Mouse (Mus musculus): ENCODE data around the gene 4933411K16Rik. TPM values are rescaled to one million over a fixed set of nuclear protein-coding genes. Genes with fewer than 3 reads are reported as not detected.

The 4933411K16Rik gene
- total and polyA plus RNA-seq, 3 experiments: 0.10 TPM; not detected in 2

- H3K79me2 ChIP-seq (ENCODE audit: control insufficient read depth, insufficient read depth, low read length, poor library complexity): no peaks in the 10 kb centered on the region
- H3K9me3 ChIP-seq (replicated peaks; ENCODE audit: insufficient read depth, low read length): no peaks in the 10 kb centered on the region
- no peak overlapping the region for H3K27ac ChIP-seq (ENCODE audit: control insufficient read depth, low read depth, low read length)
- H3K36me3 ChIP-seq (ENCODE audit: control insufficient read depth in 1 of 2, insufficient read depth in 2 of 2, low read length in 2 of 2): no peaks in the 10 kb centered on the region
- H3K4me3 ChIP-seq (ENCODE audit: control insufficient read depth in 1 of 2, insufficient read depth in 1 of 2, low read depth in 2 of 2, low read length in 2 of 2): no peak overlapping the region
- TF ChIP-seq MXI1 (IDR thresholded peaks at IDR 0.05; ENCODE audit: low read depth, low read length) (no peak), E2F4 (IDR thresholded peaks at IDR 0.05; ENCODE audit: borderline replicate concordance, low read depth, low read length) (no peak)
- peaks cover 1 to 5% of the 10 kb centered on the region in 2 experiments for H3K27me3 ChIP-seq (ENCODE audit: control insufficient read depth in 1 of 2, insufficient read depth in 2 of 2, low read length in 2 of 2)
- peaks cover 0 to 8% of the 10 kb centered on the region in 2 experiments; a peak in 2 of 4 replicates for H3K4me1 ChIP-seq (ENCODE audit: control insufficient read depth in 1 of 2, insufficient read depth in 2 of 2, low read length in 2 of 2)
- no peak overlapping the region for H3K9ac ChIP-seq (ENCODE audit: control insufficient read depth, low read depth, low read length, poor library complexity, severe bottlenecking)
- DNase-seq (ENCODE audit: low read depth, low spot score): no peak
These were observed 1.8 kb upstream of the 4933411K16Rik start for GRCm38 (mm10) chr19:42050251-42050650.

GRCm38 (mm10) chr19:42051351-42051750, 697 bp upstream of the 4933411K16Rik start:
- Histone ChIP-seq H3K27ac (ENCODE audit: control insufficient read depth, low read depth, low read length) (no peak overlapping the region), H3K27me3 (ENCODE audit: control insufficient read depth in 1 of 2, insufficient read depth in 2 of 2, low read length in 2 of 2) (peaks cover 5 to 13% of the 10 kb centered on the region in 2 experiments), H3K9me3 (replicated peaks; ENCODE audit: insufficient read depth, low read length) (no peaks in the 10 kb centered on the region), H3K36me3 (ENCODE audit: control insufficient read depth in 1 of 2, insufficient read depth in 2 of 2, low read length in 2 of 2) (no peaks in the 10 kb centered on the region), H3K9ac (ENCODE audit: control insufficient read depth, low read depth, low read length, poor library complexity, severe bottlenecking) (no peak overlapping the region), H3K4me3 (ENCODE audit: control insufficient read depth in 1 of 2, insufficient read depth in 1 of 2, low read depth in 2 of 2, low read length in 2 of 2) (no peak overlapping the region), H3K79me2 (ENCODE audit: control insufficient read depth, insufficient read depth, low read length, poor library complexity) (no peaks in the 10 kb centered on the region), H3K4me1 (ENCODE audit: control insufficient read depth in 1 of 2, insufficient read depth in 2 of 2, low read length in 2 of 2) (no peaks in the 10 kb centered on the region)
- no peak for DNase-seq (ENCODE audit: low read depth, low spot score)
- TF ChIP-seq TBP (IDR thresholded peaks at IDR 0.05; ENCODE audit: low read depth, low read length): peak; percentile 78
- TF ChIP-seq ZMIZ1 (IDR thresholded peaks at IDR 0.05; ENCODE audit: low read depth, low read length): no peak

GRCm38 (mm10) chr19:42054255-42054654, 2.2 kb downstream of the 4933411K16Rik start:
- Histone ChIP-seq H3K36me3 (ENCODE audit: control insufficient read depth in 1 of 2, insufficient read depth in 2 of 2, low read length in 2 of 2) (no peaks in the 10 kb centered on the region), H3K4me1 (ENCODE audit: control insufficient read depth in 1 of 2, insufficient read depth in 2 of 2, low read length in 2 of 2) (no peaks in the 10 kb centered on the region), H3K27ac (ENCODE audit: control insufficient read depth, low read depth, low read length) (no peak overlapping the region), H3K4me3 (ENCODE audit: control insufficient read depth in 1 of 2, insufficient read depth in 1 of 2, low read depth in 2 of 2, low read length in 2 of 2) (no peak overlapping the region), H3K9ac (ENCODE audit: control insufficient read depth, low read depth, low read length, poor library complexity, severe bottlenecking) (no peak overlapping the region), H3K27me3 (ENCODE audit: control insufficient read depth in 1 of 2, insufficient read depth in 2 of 2, low read length in 2 of 2) (peaks cover 12 to 24% of the 10 kb centered on the region in 2 experiments), H3K9me3 (replicated peaks; ENCODE audit: insufficient read depth, low read length) (no peaks in the 10 kb centered on the region), H3K79me2 (ENCODE audit: control insufficient read depth, insufficient read depth, low read length, poor library complexity) (no peaks in the 10 kb centered on the region)
- TF ChIP-seq E2F4 (IDR thresholded peaks at IDR 0.05; ENCODE audit: borderline replicate concordance, low read depth, low read length) (no peak), GABPA (IDR thresholded peaks at IDR 0.05; ENCODE audit: low read depth, low read length) (no peak), MEF2A (IDR thresholded peaks at IDR 0.05; ENCODE audit: extremely low read depth, insufficient replicate concordance, low read depth, low read length, poor library complexity, severe bottlenecking) (no peak), HCFC1 (IDR thresholded peaks at IDR 0.05; ENCODE audit: low read depth, low read length) (no peak), ETS1 (IDR thresholded peaks at IDR 0.05; ENCODE audit: low read depth, low read length) (no peak), NRF1 (IDR thresholded peaks at IDR 0.05; ENCODE audit: insufficient read depth, low read depth, low read length, poor library complexity, severe bottlenecking) (no peak), POLR2AphosphoS2 (IDR thresholded peaks at IDR 0.05; ENCODE audit: low read length) (no peak), USF1 (IDR thresholded peaks at IDR 0.05; ENCODE audit: low read depth, low read length) (no peak), MAFK (IDR thresholded peaks at IDR 0.05; ENCODE audit: borderline replicate concordance, low read depth, low read length) (no peak), CHD2 (IDR thresholded peaks at IDR 0.05; ENCODE audit: low read length) (no peak), ZC3H11A (IDR thresholded peaks at IDR 0.05; ENCODE audit: low read depth, low read length) (no peak), JUND (IDR thresholded peaks at IDR 0.05; ENCODE audit: low read depth, low read length) (no peak), GATA1 (IDR thresholded peaks at IDR 0.05; ENCODE audit: low read depth, low read length) (no peak), POLR2A (IDR thresholded peaks at IDR 0.05; ENCODE audit: control insufficient read depth in 1 of 2, insufficient read depth in 1 of 2, low read depth in 1 of 2, low read length in 2 of 2, poor library complexity in 1 of 2) (no peak), ELF1 (IDR thresholded peaks at IDR 0.05; ENCODE audit: low read depth, low read length) (no peak), TAL1 (IDR thresholded peaks at IDR 0.05; ENCODE audit: low read length) (no peak), KAT2A (conservative IDR thresholded peaks at IDR 0.05; ENCODE audit: low read depth, low read length) (no peak), TBP (IDR thresholded peaks at IDR 0.05; ENCODE audit: low read depth, low read length) (no peak), CTCF (IDR thresholded peaks at IDR 0.05 in 2 of 3, conservative IDR thresholded peaks at IDR 0.05 in 1 of 3; ENCODE audit: control insufficient read depth in 1 of 3, insufficient read depth in 1 of 3, low read depth in 2 of 3, low read length in 3 of 3, poor library complexity in 1 of 3, severe bottlenecking in 1 of 3) (no peak), USF2 (IDR thresholded peaks at IDR 0.05; ENCODE audit: borderline replicate concordance in 1 of 2, insufficient read depth in 1 of 2, low read depth in 1 of 2, low read length in 2 of 2) (no peak)
- peak; percentile 20 for DNase-seq (ENCODE audit: low read depth, low spot score)

Measured in MEL (cell line).